Mouse (Mus musculus) hindbrain, embryonic 16.5 days (tissue): Measurements from ENCODE around the gene Shmt2. TPM values are rescaled to one million over a fixed set of nuclear protein-coding genes. Genes with fewer than 3 reads are reported as not detected.

ENCODE experiments used
- ATAC-seq: fragments of 200-750 bp; cut with Nextera tagmentation; 2 replicates; pipeline ENCODE4 v1.8.0; 2017; ENCODE audit warnings: moderate TSS enrichment, moderate library complexity
- H3K27ac ChIP-seq: fragments of 300-500 bp; sonication (generic); 2 replicates; pipeline ENCODE4 v1.5.1; 2014; ENCODE audit warnings: low read depth, mild to moderate bottlenecking, control low read depth, low read length, moderate library complexity
- H3K27me3 ChIP-seq: fragments of 300-500 bp; sonication (generic); replicated peaks from 2 replicates; pipeline ENCODE4 v1.6.1; 2014; ENCODE audit warnings: low read length; ENCODE audit not compliant: control insufficient read depth, insufficient read depth
- H3K36me3 ChIP-seq: fragments of 300-500 bp; sonication (generic); 2 replicates; pipeline ENCODE4 v1.6.1; 2014; ENCODE audit warnings: mild to moderate bottlenecking, low read length, moderate library complexity, mixed read lengths; ENCODE audit not compliant: control insufficient read depth, insufficient read depth
- H3K4me1 ChIP-seq: fragments of 300-500 bp; sonication (generic); 2 replicates; pipeline ENCODE4 v1.6.1; 2014; ENCODE audit warnings: low read depth, low read length; ENCODE audit not compliant: control insufficient read depth, insufficient read depth
- H3K4me2 ChIP-seq: fragments of 300-500 bp; sonication (generic); 2 replicates; pipeline ENCODE4 v1.6.1; 2014; ENCODE audit warnings: mild to moderate bottlenecking, low read length, control low read depth, moderate library complexity
- H3K4me3 ChIP-seq: fragments of 300-500 bp; sonication (generic); 2 replicates; pipeline ENCODE4 v1.5.1; 2014; ENCODE audit warnings: mild to moderate bottlenecking, low read length, control low read depth, moderate library complexity
- H3K9ac ChIP-seq: fragments of 300-500 bp; sonication (generic); 2 replicates; pipeline ENCODE4 v1.6.1; 2014; ENCODE audit warnings: low read depth, mild to moderate bottlenecking, control low read depth, low read length, moderate library complexity
- H3K9me3 ChIP-seq: fragments of 300-500 bp; sonication (generic); 2 replicates; pipeline ENCODE4 v1.6.1; 2014; ENCODE audit warnings: mild to moderate bottlenecking, low read length, moderate library complexity; ENCODE audit not compliant: control insufficient read depth
- WGBS: fragments of 180-500 bp; shearing (Covaris S2); extraction: QIAGEN DNeasy Blood & Tissue Kit; methylation state at CpG from one replicate; pipeline ENCODE4 v1.1.7; 2014; 5-methylcytosine and 5-hydroxymethylcytosine counted together
- polyA plus RNA-seq: library from polyadenylated mRNA; unstranded; fragments of >200 nt; fragmentation: Nextera tagmentation; extraction: Ambion mirVana; gene quantifications from 2 replicates; pipeline ENCODE4 v1.2.1, GENCODE M21; 2015

The Shmt2 gene
- 52.8 and 59.3 TPM in 2 replicates for polyA plus RNA-seq

DNA sequence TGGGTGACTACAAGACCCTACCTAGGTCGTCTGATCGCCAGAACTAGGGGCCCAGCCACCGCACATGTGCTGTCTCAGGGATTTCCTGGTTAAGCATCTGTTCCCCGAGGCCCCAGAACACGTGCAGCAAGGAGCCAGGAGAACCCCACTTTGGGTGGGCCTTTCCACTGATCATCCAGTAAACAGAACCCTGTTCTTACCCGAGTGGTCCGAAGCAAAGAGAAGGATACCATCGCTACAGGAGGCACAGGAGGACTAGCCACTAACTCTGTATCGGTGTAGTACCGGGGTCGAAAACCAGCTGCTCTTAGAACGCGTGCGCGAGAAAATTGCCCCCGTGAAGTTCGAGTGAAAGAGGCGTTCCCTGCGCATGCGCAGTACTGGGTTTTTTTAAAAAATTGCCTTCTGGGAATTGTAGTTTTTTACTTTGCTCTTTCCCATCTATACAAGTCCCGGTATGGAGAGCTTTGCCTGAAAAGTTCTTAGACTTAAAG, at the start of gene Shmt2:
TSS of gene Shmt2 (minus strand) at position 357 of the 494 bp plus-strand sequence.
- under 1% methylated on average over 21 of the region's 21 CpGs for WGBS

DNA sequence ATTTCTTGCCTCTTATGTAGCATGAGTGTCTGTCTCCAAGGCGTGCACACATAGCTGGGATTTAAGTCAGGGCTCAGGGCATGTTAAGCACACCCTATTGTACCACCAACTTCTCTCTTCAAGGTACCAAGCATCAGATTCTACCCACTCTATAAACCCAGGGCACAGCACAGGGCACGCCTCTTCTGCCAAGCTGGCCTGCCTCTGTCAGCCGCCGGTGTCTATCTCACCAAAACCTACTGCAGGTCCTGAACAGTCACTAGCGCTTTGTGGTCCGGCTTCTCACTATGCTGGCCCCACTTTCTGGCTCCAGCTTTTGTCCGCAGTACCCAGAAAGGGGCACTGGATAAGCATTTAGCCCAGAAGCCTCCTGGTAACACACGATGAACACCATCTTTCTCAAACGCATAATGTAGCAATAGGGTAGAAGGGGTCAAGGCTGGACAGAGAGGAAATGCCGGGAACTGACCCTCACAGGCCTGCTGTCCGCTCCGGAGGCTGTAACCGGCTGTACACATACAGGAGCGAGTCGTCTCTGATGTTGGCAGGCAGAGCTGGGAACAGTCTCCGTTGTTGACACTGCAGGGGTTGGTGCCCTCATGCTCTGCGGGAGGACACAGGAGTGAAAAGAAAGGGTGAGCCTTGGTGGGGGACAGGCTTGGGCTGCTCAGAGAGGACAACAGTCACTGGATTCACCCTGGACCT, 48.8 kb upstream of the Shmt2 start:
- H3K4me2 ChIP-seq: no peak overlapping the region
- no peak overlapping the region for H3K27ac ChIP-seq
- no peaks in the 10 kb centered on the region for H3K27me3 ChIP-seq
- H3K4me1 ChIP-seq: no peaks in the 10 kb centered on the region
- no peaks in the 10 kb centered on the region for H3K9me3 ChIP-seq
- H3K9ac ChIP-seq: no peak overlapping the region
- 90% methylated on average over 17 of the region's 17 CpGs for WGBS
- peaks cover 66% of the 10 kb centered on the region for H3K36me3 ChIP-seq
- no peak for ATAC-seq
- H3K4me3 ChIP-seq: no peak overlapping the region

More for the DNA sequence above, at the start of gene Shmt2:
- peak; percentile 70 for ATAC-seq
- peaks cover 35% of the 10 kb centered on the region for H3K4me1 ChIP-seq
- no peaks in the 10 kb centered on the region for H3K9me3 ChIP-seq
- H3K4me3 ChIP-seq: peak within 1 kb of the TSS; percentile 65
- H3K27me3 ChIP-seq: peaks cover 7% of the 10 kb centered on the region
- H3K4me2 ChIP-seq: peak within 1 kb of the TSS; percentile 90
- H3K9ac ChIP-seq: peak within 1 kb of the TSS; percentile 73
- peaks cover 11% of the 10 kb centered on the region for H3K36me3 ChIP-seq
- no peak within 1 kb of the TSS for H3K27ac ChIP-seq

DNA sequence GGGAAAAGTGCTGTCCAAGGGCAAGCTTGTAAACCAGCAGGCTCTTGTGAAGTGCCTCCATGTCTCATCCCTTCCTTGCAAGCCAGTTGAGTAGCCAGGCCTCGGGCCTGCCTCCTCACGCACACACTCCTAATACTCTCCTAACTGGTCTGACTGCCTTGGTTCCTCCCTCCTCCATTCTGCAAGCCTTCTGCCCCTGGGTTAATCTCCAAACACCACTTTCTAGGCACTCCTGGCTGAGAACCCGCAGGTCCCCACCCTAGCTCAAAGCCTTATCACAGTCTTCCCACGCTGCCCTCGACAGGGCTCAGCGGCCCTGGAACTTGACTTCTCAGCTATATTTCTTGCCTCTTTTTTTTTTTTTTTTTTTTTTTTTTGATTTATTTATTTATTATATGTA, 48.1 kb upstream of the Shmt2 start:
- Histone ChIP-seq H3K9me3 (no peaks in the 10 kb centered on the region), H3K36me3 (peaks cover 66% of the 10 kb centered on the region), H3K4me2 (no peak overlapping the region), H3K27me3 (no peaks in the 10 kb centered on the region), H3K9ac (no peak overlapping the region), H3K27ac (no peak overlapping the region), H3K4me3 (no peak overlapping the region), H3K4me1 (no peaks in the 10 kb centered on the region)
- ATAC-seq: no peak
- 87% methylated on average over 6 of the region's 6 CpGs for WGBS

DNA sequence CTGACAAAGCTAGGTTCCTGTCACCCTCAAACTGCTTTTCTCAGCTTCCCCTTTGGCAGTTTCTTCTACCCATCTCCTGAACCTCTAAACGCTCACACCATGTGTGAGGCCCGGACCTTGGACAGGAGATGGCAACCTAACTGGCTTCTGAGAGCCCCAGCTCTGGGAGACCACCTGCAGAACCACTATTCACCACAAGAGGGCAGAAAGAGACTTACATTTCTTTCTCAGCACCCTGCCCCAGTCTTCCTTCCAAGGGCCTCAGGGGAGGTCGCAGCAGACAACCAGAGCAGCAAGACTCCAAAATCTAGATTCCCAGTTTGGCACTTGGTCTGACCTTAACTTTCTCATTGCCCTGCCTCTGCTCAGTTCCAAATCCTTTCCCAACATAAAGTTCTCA, 47.2 kb upstream of the Shmt2 start:
- Histone ChIP-seq H3K9me3 (no peaks in the 10 kb centered on the region), H3K9ac (no peak overlapping the region), H3K4me3 (no peak overlapping the region), H3K4me2 (no peak overlapping the region), H3K4me1 (no peaks in the 10 kb centered on the region), H3K27me3 (no peaks in the 10 kb centered on the region), H3K27ac (no peak overlapping the region), H3K36me3 (peaks cover 59% of the 10 kb centered on the region)
- WGBS: 32% methylated on average over 3 of the region's 3 CpGs
- ATAC-seq: peak; percentile 62; the same call in 1 of the 2 replicates

DNA sequence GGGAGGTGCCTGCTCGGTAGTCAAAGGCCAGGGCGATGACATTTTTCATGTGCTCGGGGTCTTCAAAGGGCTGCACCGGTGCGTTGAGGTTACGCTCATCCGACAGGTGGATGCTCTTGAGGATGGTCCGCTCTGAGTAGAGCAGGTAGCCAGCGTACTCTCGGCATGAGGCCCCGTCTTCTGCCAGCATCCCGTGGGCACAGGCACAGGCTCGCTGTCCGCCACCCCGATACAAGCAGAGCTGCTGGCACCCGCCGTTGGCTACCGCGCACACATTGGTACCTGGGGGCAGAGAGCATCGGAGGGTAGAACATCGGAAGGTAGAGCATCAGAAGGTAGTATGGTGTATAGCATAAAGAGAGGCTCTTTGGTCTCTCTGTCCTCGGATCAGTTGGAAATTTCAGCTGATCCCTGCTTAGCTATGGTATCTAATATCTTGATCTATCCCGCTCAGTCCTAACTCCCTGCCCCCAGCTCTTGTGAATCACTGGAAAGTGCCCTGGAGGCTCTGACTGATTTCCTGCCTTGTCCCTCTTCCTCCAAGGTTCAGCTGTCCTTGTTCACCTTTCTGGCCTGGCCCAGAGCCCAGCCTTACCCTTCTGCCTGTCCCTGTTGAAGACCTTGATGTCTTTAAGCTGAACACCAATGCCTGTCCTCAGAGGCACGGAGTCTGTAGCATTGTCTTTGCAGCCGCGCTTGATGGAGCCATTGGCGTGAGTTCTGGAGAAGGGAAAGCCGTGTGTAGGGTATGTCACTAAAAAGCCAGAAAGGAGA, 44.5 kb upstream of the Shmt2 start:
- H3K36me3 ChIP-seq: peaks cover 59% of the 10 kb centered on the region
- no peak overlapping the region for H3K27ac ChIP-seq
- H3K4me2 ChIP-seq: no peak overlapping the region
- H3K9me3 ChIP-seq: no peaks in the 10 kb centered on the region
- no peaks in the 10 kb centered on the region for H3K4me1 ChIP-seq
- H3K9ac ChIP-seq: no peak overlapping the region
- no peak overlapping the region for H3K4me3 ChIP-seq
- no peak for ATAC-seq
- 97% methylated on average over 28 of the region's 28 CpGs for WGBS
- H3K27me3 ChIP-seq: no peaks in the 10 kb centered on the region

DNA sequence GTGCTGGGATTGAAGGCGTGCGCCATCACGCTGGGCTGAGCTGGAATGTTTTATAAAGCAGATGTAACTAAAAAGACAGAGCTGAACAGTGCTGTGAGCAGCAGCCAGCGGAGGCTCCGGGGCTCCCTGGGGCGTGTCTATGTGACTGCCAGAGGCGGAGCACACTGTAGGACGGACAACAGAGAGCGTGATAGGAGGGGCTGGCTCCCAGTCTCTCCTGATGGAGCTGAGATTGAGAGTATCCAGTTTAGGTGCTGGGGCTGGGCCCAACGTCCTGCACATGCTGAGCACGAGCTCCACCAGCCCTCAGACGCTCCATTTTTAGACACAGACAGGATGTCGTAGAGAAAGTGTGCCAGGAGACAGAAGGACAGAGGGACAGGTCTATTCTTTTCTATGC, 42.1 kb upstream of the Shmt2 start:
- Histone ChIP-seq H3K27ac (no peak overlapping the region), H3K9me3 (no peaks in the 10 kb centered on the region), H3K4me3 (no peak overlapping the region), H3K9ac (no peak overlapping the region), H3K4me2 (no peak overlapping the region), H3K27me3 (no peaks in the 10 kb centered on the region), H3K4me1 (no peaks in the 10 kb centered on the region), H3K36me3 (peaks cover 72% of the 10 kb centered on the region)
- 48% methylated on average over 13 of the region's 13 CpGs for WGBS
- ATAC-seq: no peak

DNA sequence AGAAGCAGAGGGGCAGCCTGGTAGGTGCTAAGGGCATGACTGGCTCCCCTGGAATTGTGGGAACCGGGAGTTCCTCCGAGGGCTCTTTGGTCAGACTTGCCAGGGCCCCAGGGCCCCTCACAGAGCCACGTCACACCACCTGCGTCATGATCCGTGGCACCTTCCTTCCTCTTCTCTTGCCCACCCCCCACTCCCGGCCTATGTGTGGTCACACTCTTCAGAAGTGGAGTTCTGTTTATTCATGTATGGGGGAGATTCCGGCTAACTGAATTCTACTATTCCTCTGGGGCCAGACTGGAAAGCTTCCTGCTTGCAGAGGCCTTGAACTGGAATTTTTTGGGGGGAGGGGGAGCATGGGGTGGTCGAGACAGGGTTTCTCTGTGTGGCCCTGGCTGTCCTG, 41.6 kb upstream of the Shmt2 start:
- peaks cover 72% of the 10 kb centered on the region for H3K36me3 ChIP-seq
- no peak overlapping the region for H3K4me3 ChIP-seq
- ATAC-seq: no peak
- no peak overlapping the region; the same call in 1 of the 2 replicates for H3K9ac ChIP-seq
- no peak overlapping the region for H3K27ac ChIP-seq
- no peak overlapping the region for H3K4me2 ChIP-seq
- 78% methylated on average over 5 of the region's 8 CpGs for WGBS
- no peaks in the 10 kb centered on the region for H3K27me3 ChIP-seq
- no peaks in the 10 kb centered on the region for H3K4me1 ChIP-seq
- H3K9me3 ChIP-seq: no peaks in the 10 kb centered on the region

DNA sequence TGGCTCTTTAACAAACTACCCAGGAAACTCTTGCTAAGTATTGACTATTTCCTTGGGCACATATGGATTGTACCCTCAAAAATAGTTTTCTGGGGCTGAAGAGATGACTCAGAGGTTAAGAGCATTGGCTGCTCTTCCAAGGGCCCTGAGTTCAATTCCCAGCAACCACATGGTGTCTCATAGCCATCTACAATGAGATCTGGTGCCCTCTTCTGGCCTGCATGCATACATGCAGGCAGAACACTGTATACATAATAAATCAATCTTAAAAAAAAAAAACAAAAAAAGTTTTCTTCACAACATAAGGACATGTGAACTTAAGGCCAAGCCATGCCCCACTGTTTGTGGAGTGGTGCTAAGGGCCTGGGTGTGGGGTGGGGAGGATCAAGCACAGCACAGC, 38.9 kb upstream of the Shmt2 start:
- Histone ChIP-seq H3K4me1 (no peaks in the 10 kb centered on the region), H3K9me3 (no peaks in the 10 kb centered on the region), H3K36me3 (peaks cover 81% of the 10 kb centered on the region), H3K4me2 (no peak overlapping the region), H3K9ac (no peak overlapping the region), H3K27me3 (no peaks in the 10 kb centered on the region), H3K4me3 (no peak overlapping the region), H3K27ac (no peak overlapping the region)
- no peak for ATAC-seq

DNA sequence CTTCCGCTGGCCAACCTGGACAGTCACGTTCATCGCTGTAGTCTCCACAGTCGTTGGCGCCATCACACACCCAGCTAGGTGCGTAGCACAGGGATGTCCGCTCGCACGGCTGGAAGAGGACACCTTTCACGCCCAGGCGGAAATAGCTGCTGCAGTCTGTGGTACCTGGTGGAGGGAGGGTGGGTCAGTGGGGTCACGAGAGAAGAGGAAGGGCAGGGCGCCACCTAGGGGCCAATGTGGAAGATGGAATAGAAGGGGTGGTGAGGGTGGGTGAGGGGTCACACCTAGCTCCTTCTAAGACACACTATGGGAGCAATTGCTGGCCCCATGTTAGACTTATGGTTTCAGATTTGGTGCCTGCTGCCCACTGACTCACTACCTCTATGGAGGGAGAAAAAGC, 35.2 kb upstream of the Shmt2 start:
- H3K9ac ChIP-seq: no peak overlapping the region; the same call in 1 of the 2 replicates
- no peak overlapping the region for H3K4me3 ChIP-seq
- no peaks in the 10 kb centered on the region for H3K27me3 ChIP-seq
- no peak overlapping the region for H3K27ac ChIP-seq
- no peaks in the 10 kb centered on the region for H3K4me1 ChIP-seq
- ATAC-seq: no peak
- no peak overlapping the region for H3K4me2 ChIP-seq
- H3K9me3 ChIP-seq: no peaks in the 10 kb centered on the region
- peaks cover 93% of the 10 kb centered on the region for H3K36me3 ChIP-seq
- 89% methylated on average over 13 of the region's 13 CpGs for WGBS
